Mouse (Mus musculus) forebrain, embryonic 10.5 days (tissue): Measurements from ENCODE around the gene Mansc1. TPM values are rescaled to one million over a fixed set of nuclear protein-coding genes. Genes with fewer than 3 reads are reported as not detected.

Experiments
- DNase-seq: peaks from one replicate; pipeline ENCODE4 v3.0.0-alpha.2; 2017; ENCODE audit warnings: low spot score; ENCODE audit errors: extremely low spot score
- H3K27ac ChIP-seq: fragments of 300-500 bp; sonication (generic); 2 replicates; pipeline ENCODE4 v1.5.1; 2016; ENCODE audit warnings: mild to moderate bottlenecking
- H3K27me3 ChIP-seq: fragments of 300-500 bp; sonication (generic); 2 replicates; pipeline ENCODE4 v1.6.1; 2016; ENCODE audit warnings: mild to moderate bottlenecking; ENCODE audit not compliant: poor library complexity, severe bottlenecking
- H3K36me3 ChIP-seq: fragments of 300-500 bp; sonication (generic); replicated peaks from 2 replicates; pipeline ENCODE4 v1.6.1; 2016; ENCODE audit warnings: mild to moderate bottlenecking, moderate library complexity
- H3K4me1 ChIP-seq: fragments of 300-500 bp; sonication (generic); 2 replicates; pipeline ENCODE4 v1.6.1; 2016
- H3K4me3 ChIP-seq: fragments of 300-500 bp; sonication (generic); 2 replicates; pipeline ENCODE4 v1.5.1; 2016; ENCODE audit warnings: mild to moderate bottlenecking, moderate library complexity
- H3K9me3 ChIP-seq: fragments of 300-500 bp; sonication (generic); 2 replicates; pipeline ENCODE4 v1.6.1; 2016; ENCODE audit warnings: mild to moderate bottlenecking, moderate library complexity
- WGBS: fragments of 180-500 bp; shearing (Covaris S2); methylation state at CpG from one replicate; pipeline ENCODE4 v1.1.7; 2016; 5-methylcytosine and 5-hydroxymethylcytosine counted together
- polyA plus RNA-seq: library from polyadenylated mRNA; unstranded; fragments of >200 nt; fragmentation: Nextera tagmentation; extraction: Ambion mirVana; gene quantifications from 2 replicates; pipeline ENCODE4 v1.2.1, GENCODE M21; 2016

Mansc1 gene
- polyA plus RNA-seq, 1 experiment from 2014 or later: 0.63 TPM

DNA sequence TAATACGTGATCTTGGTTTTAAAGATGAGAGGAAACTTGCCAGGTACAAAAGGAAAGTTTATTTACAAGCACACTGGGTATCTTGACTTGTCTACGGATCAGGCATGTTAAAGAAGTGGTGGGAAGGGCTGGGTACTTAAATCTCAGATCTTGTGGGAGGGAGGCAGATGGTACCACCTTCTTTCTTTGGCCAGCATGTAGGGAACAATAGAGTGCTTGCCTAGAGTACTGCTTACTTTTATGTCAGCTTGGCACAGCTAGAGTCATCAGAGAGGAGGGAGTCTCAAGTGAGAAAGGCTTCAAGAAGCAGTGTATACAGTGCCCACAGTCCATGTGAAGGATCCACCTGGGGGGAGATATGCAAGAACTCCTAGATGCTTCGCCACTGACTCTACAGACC lies 27.1 kb downstream of the Mansc1 start:
- Histone ChIP-seq H3K4me1 (peaks cover 30% of the 10 kb centered on the region), H3K27me3 (no peaks in the 10 kb centered on the region), H3K4me3 (no peak overlapping the region), H3K9me3 (no peaks in the 10 kb centered on the region), H3K27ac (no peak overlapping the region), H3K36me3 (no peaks in the 10 kb centered on the region)
- 85% methylated on average over 3 of the region's 3 CpGs for WGBS
- no peak for DNase-seq

DNA sequence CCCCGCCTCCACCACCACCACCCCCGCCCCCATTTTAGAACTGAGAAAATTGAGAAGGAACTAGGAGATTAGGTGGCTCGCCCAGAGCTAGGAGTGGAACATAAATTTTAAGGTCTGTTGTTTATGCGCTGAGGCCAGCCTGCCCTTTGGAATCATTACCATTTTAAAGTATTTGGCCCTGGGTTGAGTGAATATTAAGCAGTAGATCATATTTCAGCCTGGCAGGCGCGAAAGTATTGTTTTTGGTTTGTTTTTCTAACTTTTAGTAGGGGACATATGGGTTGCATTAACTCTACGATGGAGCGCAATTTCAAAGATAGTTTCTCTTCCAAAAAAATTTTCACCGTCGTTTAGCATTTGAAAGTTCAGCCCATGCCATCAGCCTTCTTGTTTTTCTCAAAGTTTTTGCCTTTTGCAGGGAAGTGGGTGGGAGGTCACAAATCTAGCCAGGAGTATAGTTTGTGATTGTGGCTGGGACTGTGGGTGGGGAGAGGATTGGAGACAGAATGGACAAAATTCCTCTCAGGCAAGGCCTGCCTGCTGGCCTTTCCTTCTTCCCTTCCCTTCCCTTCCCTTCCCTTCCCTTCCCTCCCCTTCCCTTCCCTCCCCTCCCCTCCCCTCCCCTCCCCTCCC lies 29.8 kb downstream of the Mansc1 start:
- DNase-seq: no peak
- Histone ChIP-seq H3K27me3 (no peaks in the 10 kb centered on the region), H3K27ac (no peak overlapping the region), H3K4me3 (no peak overlapping the region), H3K4me1 (peaks cover 30% of the 10 kb centered on the region), H3K9me3 (no peaks in the 10 kb centered on the region), H3K36me3 (no peaks in the 10 kb centered on the region)
- 51% methylated on average over 10 of the region's 10 CpGs for WGBS

DNA sequence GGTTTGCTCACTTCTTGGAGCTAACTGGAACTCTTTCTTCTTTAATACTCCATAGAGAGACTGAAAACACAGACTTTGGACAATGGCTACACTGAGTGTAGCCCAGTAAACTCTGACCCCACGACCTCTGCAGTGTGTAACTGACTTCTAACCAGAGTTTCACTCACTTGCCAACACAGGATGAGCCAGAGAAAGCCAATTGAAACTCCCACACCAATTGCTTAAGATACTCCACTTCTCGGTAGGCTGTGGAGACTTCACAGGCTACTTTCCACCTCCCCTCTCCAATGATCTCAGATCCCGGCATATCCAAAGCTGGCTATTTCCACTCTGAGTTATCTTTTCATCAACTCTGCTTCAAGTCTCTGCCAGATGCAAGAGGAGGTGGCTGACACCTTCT lies 30.5 kb downstream of the Mansc1 start:
- no peak for DNase-seq

DNA sequence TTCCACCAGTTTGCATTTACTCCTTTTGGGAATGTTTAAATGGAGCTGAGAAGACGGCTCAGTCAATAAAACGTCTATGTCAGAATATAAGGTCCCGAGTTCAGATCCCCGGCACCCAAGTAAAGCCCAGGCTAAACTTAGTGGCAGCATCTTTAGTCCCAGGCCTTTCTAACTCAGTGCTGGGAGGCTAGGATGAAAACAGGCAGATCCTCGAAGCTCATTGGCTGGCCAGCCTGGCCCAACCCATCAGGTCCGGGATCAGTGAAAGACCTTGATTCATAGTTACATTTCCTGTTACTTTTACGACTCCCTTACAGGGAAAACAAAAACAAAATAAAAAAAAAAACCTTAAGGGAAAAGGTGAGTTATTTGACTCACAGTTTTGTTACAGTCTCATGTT lies 31.2 kb downstream of the Mansc1 start:
- Histone ChIP-seq H3K27me3 (no peaks in the 10 kb centered on the region), H3K4me3 (no peak overlapping the region), H3K36me3 (no peaks in the 10 kb centered on the region), H3K4me1 (peaks cover 16% of the 10 kb centered on the region), H3K27ac (no peak overlapping the region), H3K9me3 (no peaks in the 10 kb centered on the region)
- DNase-seq: no peak
- 67% methylated on average over 7 of the region's 7 CpGs for WGBS

More for the DNA sequence above, 30.5 kb downstream of the Mansc1 start:
- Histone ChIP-seq H3K27me3 (no peaks in the 10 kb centered on the region), H3K9me3 (no peaks in the 10 kb centered on the region), H3K4me3 (no peak overlapping the region), H3K27ac (no peak overlapping the region; the same call in 1 of the 2 replicates), H3K4me1 (peaks cover 22% of the 10 kb centered on the region), H3K36me3 (no peaks in the 10 kb centered on the region)
- whole genome bisulfite sequencing: 47% methylated on average over 3 of the region's 3 CpGs

DNA sequence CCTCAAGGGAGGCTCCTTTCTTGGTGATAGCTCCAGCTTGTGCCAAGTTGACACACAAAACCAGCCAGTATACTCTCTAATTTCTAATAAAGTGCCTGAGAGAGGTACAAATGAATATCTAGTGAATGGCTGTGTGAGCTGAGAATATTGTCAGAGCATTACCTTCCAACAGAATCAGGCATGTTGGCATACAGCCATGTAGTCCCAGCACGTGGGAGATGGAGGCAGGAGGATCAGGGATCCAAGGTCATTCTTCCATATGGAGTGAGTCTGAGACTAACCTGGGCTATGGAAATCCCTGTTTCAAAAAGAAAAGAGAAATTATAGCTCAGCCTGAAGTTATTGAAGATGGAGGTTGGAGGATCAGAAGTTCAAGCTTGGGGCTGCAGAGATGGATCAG lies 33.0 kb downstream of the Mansc1 start:
- no peak for DNase-seq
- Histone ChIP-seq H3K27me3 (no peaks in the 10 kb centered on the region), H3K9me3 (no peaks in the 10 kb centered on the region), H3K36me3 (no peaks in the 10 kb centered on the region), H3K27ac (no peak overlapping the region), H3K4me1 (peaks cover 15% of the 10 kb centered on the region), H3K4me3 (no peak overlapping the region)
- WGBS: 93% methylated on average over 1 of the region's 1 CpGs

DNA sequence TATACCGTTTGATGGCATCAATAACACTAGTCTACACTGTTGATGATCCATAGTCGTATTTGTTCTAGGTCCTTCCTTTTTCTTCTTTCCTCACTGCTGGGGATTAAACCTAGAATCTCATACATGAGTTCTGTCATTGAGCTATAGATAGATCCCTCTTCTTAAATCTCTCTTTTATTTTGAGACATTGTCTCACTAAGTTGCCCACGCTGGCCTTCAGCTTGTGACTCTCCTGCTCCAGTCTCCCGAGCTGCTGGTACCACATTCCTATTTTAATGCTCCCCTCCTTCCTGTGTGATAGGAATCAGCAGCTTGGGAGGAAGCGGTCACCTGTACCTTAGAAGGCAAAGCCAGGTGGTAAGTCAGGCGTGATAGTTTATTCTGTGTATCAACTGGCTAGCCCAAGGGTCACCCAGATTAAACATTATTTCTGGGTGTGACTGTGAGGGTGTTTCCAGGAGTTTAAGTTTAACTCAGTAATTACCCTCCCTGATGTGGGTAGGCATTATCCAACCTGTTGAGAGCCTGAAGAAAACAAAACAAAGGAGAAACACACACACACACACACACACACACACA lies 34.5 kb downstream of the Mansc1 start:
- Histone ChIP-seq H3K36me3 (no peaks in the 10 kb centered on the region), H3K9me3 (no peaks in the 10 kb centered on the region), H3K4me3 (no peak overlapping the region), H3K4me1 (peaks cover 11% of the 10 kb centered on the region), H3K27me3 (no peaks in the 10 kb centered on the region), H3K27ac (no peak overlapping the region)
- 92% methylated on average over 6 of the region's 6 CpGs for WGBS
- no peak for DNase-seq

DNA sequence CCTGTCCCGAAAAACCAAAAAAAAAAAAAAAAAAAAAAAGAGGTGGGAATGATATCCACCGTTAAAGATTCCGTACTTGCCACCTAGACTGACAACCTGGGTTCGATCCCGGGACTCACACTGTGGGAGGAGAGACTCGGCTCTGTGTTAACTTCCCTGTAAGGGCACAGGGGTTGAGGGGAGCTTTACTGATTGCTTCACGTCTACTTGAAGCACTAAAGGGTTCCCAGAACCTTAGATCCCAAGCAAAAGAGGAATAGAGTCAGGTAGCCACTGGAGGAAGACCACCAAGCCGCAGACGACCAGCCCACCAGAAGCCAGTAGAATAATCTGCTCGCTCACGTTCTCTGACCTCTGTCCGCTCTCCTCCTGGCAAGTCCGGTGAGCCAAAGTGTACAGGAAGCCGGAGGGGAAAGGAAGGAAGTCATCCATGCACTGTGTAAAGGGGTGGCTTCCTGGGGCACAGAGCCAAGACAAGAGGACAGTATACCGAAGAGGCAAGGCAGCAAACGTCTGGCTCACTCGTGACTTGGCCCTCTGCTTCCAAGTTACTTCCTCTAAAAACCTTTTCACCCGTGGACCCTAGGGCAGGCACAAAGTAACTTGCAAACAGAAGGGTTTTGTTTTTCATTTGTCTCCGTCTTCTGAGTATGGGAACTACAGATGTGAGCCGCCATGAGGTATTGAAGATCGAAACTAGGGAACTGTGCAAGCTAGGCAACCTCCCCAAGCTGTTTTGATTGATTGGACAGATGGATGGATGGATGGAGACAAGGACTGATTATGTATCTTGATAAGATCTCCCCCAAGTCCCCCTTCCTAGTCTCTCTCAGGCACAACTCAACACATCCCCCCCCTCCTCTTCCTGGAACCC lies 37.5 kb downstream of the Mansc1 start:
- no peak overlapping the region for H3K4me3 ChIP-seq
- WGBS: 83% methylated on average over 20 of the region's 21 CpGs
- H3K9me3 ChIP-seq: no peaks in the 10 kb centered on the region
- no peak for DNase-seq
- H3K4me1 ChIP-seq: no peaks in the 10 kb centered on the region
- no peak overlapping the region for H3K27ac ChIP-seq
- no peaks in the 10 kb centered on the region for H3K27me3 ChIP-seq
- no peaks in the 10 kb centered on the region for H3K36me3 ChIP-seq

DNA sequence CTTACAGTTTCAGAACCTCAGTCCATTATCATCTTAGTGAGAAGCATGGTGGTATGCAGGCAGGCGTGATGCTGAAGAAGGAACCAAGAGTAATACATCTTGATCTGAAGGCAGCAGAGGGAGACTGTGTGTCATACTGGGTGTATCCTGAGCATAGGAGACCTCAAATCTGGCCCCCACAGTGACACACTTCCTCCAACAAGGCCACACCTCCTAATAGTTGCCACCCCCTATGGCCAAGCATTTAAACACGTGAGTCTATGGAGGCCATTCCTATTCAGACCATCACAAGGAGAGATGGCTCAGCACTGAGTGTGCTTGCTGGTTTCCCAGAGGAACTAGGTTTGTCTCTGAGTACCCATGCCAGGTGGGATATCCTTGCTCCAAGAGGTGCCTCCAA lies 40.7 kb downstream of the Mansc1 start:
- no peak for DNase-seq
- H3K4me3 ChIP-seq: no peak overlapping the region
- WGBS: 86% methylated on average over 2 of the region's 2 CpGs

DNA sequence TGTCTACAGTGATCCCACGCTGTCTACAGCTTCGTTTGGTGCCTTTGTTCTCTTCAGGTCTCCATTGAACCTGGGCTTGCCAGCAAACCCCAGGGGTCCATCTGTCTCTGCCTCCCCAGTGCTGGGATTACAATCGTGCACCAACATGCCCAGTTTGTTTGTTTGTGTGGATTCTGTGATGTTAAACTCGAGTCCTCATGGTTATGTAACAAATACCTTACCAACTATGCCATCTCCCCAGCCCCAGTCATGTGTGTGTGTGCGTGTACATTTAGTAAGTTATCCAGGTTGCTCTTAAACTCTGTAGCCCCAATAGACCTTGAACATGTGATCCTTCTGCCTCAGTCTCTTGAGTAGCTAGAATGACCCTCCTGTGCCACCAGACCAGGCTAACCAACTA lies 46.0 kb downstream of the Mansc1 start:
- H3K4me3 ChIP-seq: no peak overlapping the region
- H3K9me3 ChIP-seq: 0 out of 2 replicates have a peak, but pooled peaks cover 4% of the 10 kb centered on the region
- no peaks in the 10 kb centered on the region for H3K36me3 ChIP-seq
- H3K4me1 ChIP-seq: no peaks in the 10 kb centered on the region
- H3K27ac ChIP-seq: no peak overlapping the region
- no peak for DNase-seq
- WGBS: 85% methylated on average over 5 of the region's 5 CpGs
- H3K27me3 ChIP-seq: no peaks in the 10 kb centered on the region

More for the DNA sequence above, 40.7 kb downstream of the Mansc1 start:
- Histone ChIP-seq H3K27ac (no peak overlapping the region), H3K27me3 (no peaks in the 10 kb centered on the region), H3K9me3 (no peaks in the 10 kb centered on the region), H3K36me3 (no peaks in the 10 kb centered on the region), H3K4me1 (no peaks in the 10 kb centered on the region)

DNA sequence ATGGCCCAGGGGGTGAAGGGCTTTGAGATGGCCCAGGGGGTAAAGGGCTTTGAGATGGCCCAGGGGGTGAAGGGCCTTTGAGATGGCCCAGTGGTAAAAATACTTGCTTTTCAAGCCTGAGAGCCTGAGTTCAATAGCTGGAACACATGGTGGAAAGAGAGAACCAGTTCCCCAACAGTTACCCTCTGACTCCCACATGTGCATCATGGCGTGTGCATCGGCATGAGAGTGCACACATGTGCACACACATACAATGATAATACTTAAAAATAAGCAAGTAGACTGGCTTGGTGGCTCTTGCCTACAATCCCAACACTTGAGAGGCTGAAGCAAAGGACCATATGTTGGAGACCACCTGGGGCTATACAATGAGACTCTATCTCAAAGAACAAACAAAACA lies 47.7 kb downstream of the Mansc1 start:
- H3K4me3 ChIP-seq: no peak overlapping the region
- H3K4me1 ChIP-seq: no peaks in the 10 kb centered on the region
- 100% methylated on average over 2 of the region's 2 CpGs for WGBS
- H3K27me3 ChIP-seq: no peaks in the 10 kb centered on the region
- H3K9me3 ChIP-seq: 0 out of 2 replicates have a peak, but pooled peaks cover 4% of the 10 kb centered on the region
- no peak overlapping the region for H3K27ac ChIP-seq
- DNase-seq: no peak
- no peaks in the 10 kb centered on the region for H3K36me3 ChIP-seq

DNA sequence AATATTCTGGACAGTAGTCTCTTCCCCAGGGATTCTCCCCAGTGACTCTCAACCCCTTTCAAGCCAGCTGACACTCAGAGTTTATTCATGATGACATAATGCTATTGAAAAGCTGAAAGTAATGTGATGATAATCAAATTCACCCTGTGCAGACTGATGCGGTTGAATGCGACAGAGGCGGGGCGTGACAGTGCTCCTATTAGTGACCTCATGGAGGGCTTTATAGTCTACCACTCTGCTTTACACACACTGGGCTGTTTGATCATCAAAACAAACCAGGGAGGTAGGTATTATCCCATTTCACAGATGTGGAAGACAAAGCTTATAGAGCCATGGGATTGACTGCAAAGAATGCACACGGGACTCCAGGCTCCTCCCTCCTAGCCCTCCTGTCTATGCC lies 50.2 kb downstream of the Mansc1 start:
- H3K4me3 ChIP-seq: no peak overlapping the region
- no peak overlapping the region for H3K27ac ChIP-seq
- H3K9me3 ChIP-seq: 0 out of 2 replicates have a peak, but pooled peaks cover 4% of the 10 kb centered on the region
- DNase-seq: no peak
- H3K36me3 ChIP-seq: no peaks in the 10 kb centered on the region
- WGBS: 81% methylated on average over 5 of the region's 5 CpGs
- H3K4me1 ChIP-seq: no peaks in the 10 kb centered on the region
- no peaks in the 10 kb centered on the region for H3K27me3 ChIP-seq

DNA sequence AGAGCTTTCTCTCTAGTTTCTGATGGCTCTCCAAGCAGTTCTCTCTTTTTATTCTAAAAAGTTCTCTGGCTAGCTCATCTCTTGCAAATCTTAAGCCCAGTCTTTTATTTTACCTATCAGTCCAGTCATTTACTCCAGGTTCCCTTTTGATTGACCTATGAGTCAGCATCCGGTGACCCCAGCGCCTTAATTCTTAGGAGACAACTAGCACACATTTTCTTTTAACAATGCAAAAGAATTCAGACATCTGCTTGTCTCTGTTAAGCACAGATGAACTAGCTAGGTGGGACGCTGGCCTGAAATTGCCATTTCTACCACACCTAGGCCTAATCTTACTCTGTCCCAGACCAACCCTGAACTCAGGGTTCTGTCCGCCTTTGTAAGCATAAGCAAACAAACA lies 52.8 kb downstream of the Mansc1 start:
- H3K4me1 ChIP-seq: no peaks in the 10 kb centered on the region
- no peak overlapping the region for H3K4me3 ChIP-seq
- H3K27ac ChIP-seq: no peak overlapping the region
- H3K27me3 ChIP-seq: no peaks in the 10 kb centered on the region
- H3K9me3 ChIP-seq: no peaks in the 10 kb centered on the region
- DNase-seq: no peak
- no peaks in the 10 kb centered on the region for H3K36me3 ChIP-seq
- WGBS: 94% methylated on average over 4 of the region's 4 CpGs

DNA sequence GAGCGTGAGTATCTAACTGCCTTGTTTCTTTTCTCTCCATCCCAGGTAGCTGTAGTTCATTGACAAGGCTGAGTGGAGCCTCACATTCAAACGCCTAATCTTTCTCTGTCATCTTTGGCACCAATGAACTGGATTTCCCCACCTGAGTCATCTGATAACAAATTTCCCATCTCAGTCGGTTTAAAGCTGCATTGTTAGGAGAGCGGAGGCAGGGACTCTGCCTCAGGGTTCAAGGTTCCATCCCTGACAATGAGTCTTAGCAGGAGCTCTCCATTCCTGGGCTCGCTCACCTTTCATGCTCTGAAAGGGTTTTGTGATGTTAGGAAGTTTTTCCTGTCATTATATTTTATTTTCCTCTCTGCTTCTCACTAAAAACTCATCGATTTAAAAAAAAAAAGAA lies 54.2 kb downstream of the Mansc1 start:
- DNase-seq: no peak
- no peaks in the 10 kb centered on the region for H3K27me3 ChIP-seq
- no peak overlapping the region for H3K27ac ChIP-seq
- H3K9me3 ChIP-seq: no peaks in the 10 kb centered on the region
- WGBS: 70% methylated on average over 6 of the region's 6 CpGs
- no peaks in the 10 kb centered on the region for H3K4me1 ChIP-seq
- H3K4me3 ChIP-seq: no peak overlapping the region
- no peaks in the 10 kb centered on the region for H3K36me3 ChIP-seq
